Mouse (Mus musculus) limb, embryonic 11.5 days (tissue): Measurements from ENCODE around the gene Atp1b2. TPM values are rescaled to one million over a fixed set of nuclear protein-coding genes. Genes with fewer than 3 reads are reported as not detected.

Experiments
- ATAC-seq: fragments of 200-750 bp; cut with Nextera tagmentation; 2 replicates; pipeline ENCODE4 v1.8.0; 2017; ENCODE audit warnings: low read depth; ENCODE audit not compliant: insufficient number of reproducible peaks, low FRiP score, low TSS enrichment
- DNase-seq: peaks from one replicate; pipeline ENCODE4 v3.0.0-alpha.2; 2015; ENCODE audit warnings: low spot score
- H3K27ac ChIP-seq: fragments of 300-500 bp; sonication (generic); replicated peaks from 2 replicates; pipeline ENCODE4 v1.5.1; 2014; ENCODE audit warnings: low read depth, mild to moderate bottlenecking, low read length
- H3K27me3 ChIP-seq: fragments of 300-500 bp; sonication (generic); 2 replicates; pipeline ENCODE4 v1.6.1; 2014; ENCODE audit warnings: mild to moderate bottlenecking, low read length, mixed read lengths; ENCODE audit not compliant: control insufficient read depth, insufficient read depth
- H3K36me3 ChIP-seq: fragments of 300-500 bp; sonication (generic); 2 replicates; pipeline ENCODE4 v1.6.1; 2014; ENCODE audit warnings: mild to moderate bottlenecking, low read length, moderate library complexity, mixed read lengths; ENCODE audit not compliant: control insufficient read depth, insufficient read depth
- H3K4me1 ChIP-seq: fragments of 300-500 bp; sonication (generic); 2 replicates; pipeline ENCODE4 v1.6.1; 2014; ENCODE audit warnings: low read length, mixed read lengths; ENCODE audit not compliant: control insufficient read depth, insufficient read depth
- H3K4me2 ChIP-seq: fragments of 300-500 bp; sonication (generic); 2 replicates; pipeline ENCODE4 v1.6.1; 2014; ENCODE audit warnings: low read depth, mild to moderate bottlenecking, moderate library complexity; ENCODE audit not compliant: severe bottlenecking
- H3K4me3 ChIP-seq: fragments of 300-500 bp; sonication (generic); 2 replicates; pipeline ENCODE4 v1.5.1; 2014; ENCODE audit warnings: low read depth, low read length
- H3K9ac ChIP-seq: fragments of 300-500 bp; sonication (generic); 2 replicates; pipeline ENCODE4 v1.6.1; 2014; ENCODE audit warnings: mild to moderate bottlenecking, low read length
- H3K9me3 ChIP-seq: fragments of 300-500 bp; sonication (generic); 2 replicates; pipeline ENCODE4 v1.6.1; 2016; ENCODE audit warnings: low read length; ENCODE audit not compliant: control insufficient read depth
- WGBS: fragments of 180-500 bp; shearing (Covaris S2); extraction: QIAGEN DNeasy Blood & Tissue Kit; methylation state at CpG from one replicate; pipeline ENCODE4 v1.1.7; 2014; 5-methylcytosine and 5-hydroxymethylcytosine counted together
- polyA plus RNA-seq: library from polyadenylated mRNA; unstranded; fragments of >200 nt; fragmentation: Nextera tagmentation; extraction: Ambion mirVana; gene quantifications from 2 replicates; pipeline ENCODE4 v1.2.1, GENCODE M21; 2014

Atp1b2 gene
- 4.5 and 4.9 TPM in 2 replicates for polyA plus RNA-seq

GRCm38 (mm10) chr11:69605726-69606490 is at the start of gene Atp1b2:
TSS of gene Atp1b2 (minus strand) at chr11:69605942.
- no peaks in the 10 kb centered on the region for H3K36me3 ChIP-seq
- peak within 1 kb of the TSS; percentile 67 for H3K9ac ChIP-seq
- H3K9me3 ChIP-seq = no peaks in the 10 kb centered on the region
- peak within 1 kb of the TSS; percentile 99 for H3K4me2 ChIP-seq
- peaks cover 11% of the 10 kb centered on the region; the same call in 1 of the 2 replicates for H3K27me3 ChIP-seq
- DNase-seq = peak; percentile 75
- peak within 1 kb of the TSS; percentile 44 for H3K4me3 ChIP-seq
- ATAC-seq = peak; percentile 70
- WGBS = 2% methylated on average over 32 of the region's 32 CpGs
- H3K4me1 ChIP-seq = peaks cover 7% of the 10 kb centered on the region
- no peak within 1 kb of the TSS for H3K27ac ChIP-seq

DNA sequence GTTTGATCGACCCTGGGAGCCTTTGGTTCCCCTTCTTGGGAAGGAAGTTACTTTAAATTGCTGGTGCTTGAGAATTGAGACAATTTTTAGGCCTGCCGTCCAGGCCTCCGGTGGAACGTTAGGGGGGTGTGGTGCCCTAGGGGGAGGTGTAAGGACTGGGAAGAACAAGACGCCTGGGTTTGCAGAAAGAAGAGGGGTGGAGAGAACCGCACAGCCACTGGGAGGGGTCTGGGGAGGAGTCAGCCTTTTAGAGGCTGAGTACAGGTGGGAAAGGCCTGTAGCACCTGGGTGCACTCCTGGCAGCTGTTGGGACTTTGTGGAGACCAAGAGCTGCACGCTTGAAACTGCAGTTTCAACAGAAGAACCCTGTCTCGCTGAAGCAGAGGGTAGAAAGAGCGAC is 49.0 kb upstream of the Atp1b2 start:
- ATAC-seq (no peak), DNase-seq (no peak)
- Histone ChIP-seq H3K27me3 (no peaks in the 10 kb centered on the region), H3K9me3 (no peaks in the 10 kb centered on the region), H3K36me3 (peaks cover 48% of the 10 kb centered on the region), H3K4me1 (peaks cover 19% of the 10 kb centered on the region), H3K4me2 (no peak overlapping the region), H3K9ac (no peak overlapping the region), H3K4me3 (no peak overlapping the region), H3K27ac (peak overlapping the region; percentile 65)
- 35% methylated on average over 9 of the region's 9 CpGs for WGBS

GRCm38 (mm10) chr11:69653399-69653798 is 47.7 kb upstream of the Atp1b2 start:
- no peaks in the 10 kb centered on the region for H3K9me3 ChIP-seq
- peaks cover 50% of the 10 kb centered on the region for H3K36me3 ChIP-seq
- no peak for DNase-seq
- no peak overlapping the region for H3K27ac ChIP-seq
- no peaks in the 10 kb centered on the region for H3K27me3 ChIP-seq
- no peak overlapping the region for H3K9ac ChIP-seq
- ATAC-seq = no peak
- no peak overlapping the region for H3K4me2 ChIP-seq
- H3K4me1 ChIP-seq = peaks cover 19% of the 10 kb centered on the region
- no peak overlapping the region for H3K4me3 ChIP-seq
- WGBS = 77% methylated on average over 5 of the region's 5 CpGs

DNA sequence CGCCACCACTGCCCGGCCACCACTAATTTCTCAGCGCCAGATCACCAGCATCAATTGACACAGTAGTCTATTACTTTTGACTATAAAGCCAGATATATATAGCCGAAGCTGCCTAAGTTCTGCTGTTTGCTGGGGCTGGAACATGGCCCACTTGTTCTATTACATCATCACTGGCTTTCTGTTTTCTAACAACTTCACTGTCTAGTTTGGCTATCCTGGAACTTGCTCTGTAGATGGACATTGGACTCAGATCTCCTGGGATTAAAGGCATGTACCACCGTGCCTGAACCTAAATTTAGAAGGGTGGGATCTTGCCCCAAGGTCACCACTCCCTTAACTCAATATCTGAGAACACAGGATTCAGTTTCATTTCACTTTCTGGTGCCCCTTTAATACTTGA is 40.1 kb upstream of the Atp1b2 start:
- Histone ChIP-seq H3K4me2 (no peak overlapping the region), H3K4me3 (no peak overlapping the region), H3K27me3 (no peaks in the 10 kb centered on the region), H3K27ac (no peak overlapping the region), H3K36me3 (peaks cover 56% of the 10 kb centered on the region), H3K9ac (no peak overlapping the region), H3K9me3 (no peaks in the 10 kb centered on the region), H3K4me1 (no peaks in the 10 kb centered on the region)
- DNase-seq = no peak
- ATAC-seq = no peak
- WGBS = 97% methylated on average over 5 of the region's 5 CpGs

DNA sequence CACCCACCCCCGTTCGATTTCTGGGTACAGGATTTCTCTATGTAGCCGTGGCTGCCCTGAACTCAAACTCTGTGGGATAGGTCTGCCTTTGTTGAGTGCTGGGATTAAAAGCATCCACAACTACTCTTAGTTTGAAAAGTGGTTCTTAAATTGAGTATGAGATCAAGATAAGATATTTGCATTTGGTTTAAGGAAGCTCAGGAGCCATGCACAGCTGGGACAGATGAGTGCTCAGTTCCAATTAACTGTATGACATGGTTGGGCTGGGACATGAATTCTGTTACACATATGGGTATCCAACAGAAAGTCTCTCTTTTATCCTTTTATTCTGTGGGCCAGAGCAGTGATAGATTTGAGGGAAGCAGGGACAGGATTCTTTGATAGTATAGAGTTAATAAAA is 29.7 kb upstream of the Atp1b2 start:
- Histone ChIP-seq H3K4me1 (0 out of 2 replicates have a peak, but pooled peaks cover 2% of the 10 kb centered on the region), H3K9me3 (no peaks in the 10 kb centered on the region), H3K36me3 (peaks cover 4% of the 10 kb centered on the region; the same call in 1 of the 2 replicates), H3K27ac (no peak overlapping the region), H3K4me2 (no peak overlapping the region), H3K4me3 (no peak overlapping the region), H3K9ac (no peak overlapping the region), H3K27me3 (no peaks in the 10 kb centered on the region)
- DNase-seq (no peak), ATAC-seq (no peak)
- whole genome bisulfite sequencing = 93% methylated on average over 3 of the region's 3 CpGs

- under 1% methylated on average over 35 of the region's 50 CpGs for WGBS
- Histone ChIP-seq H3K4me2 (peak overlapping the region; percentile 67), H3K4me3 (peak overlapping the region; percentile 94), H3K9me3 (no peaks in the 10 kb centered on the region), H3K9ac (peak overlapping the region; percentile 86), H3K27me3 (no peaks in the 10 kb centered on the region), H3K36me3 (no peaks in the 10 kb centered on the region; the same call in 1 of the 2 replicates), H3K4me1 (0 out of 2 replicates have a peak, but pooled peaks cover 2% of the 10 kb centered on the region), H3K27ac (peak overlapping the region; percentile 92)
- DNase-seq (no peak), ATAC-seq (peak; percentile 48)
These were observed 27.6 kb upstream of the Atp1b2 start for GRCm38 (mm10) chr11:69633128-69633866.

DNA sequence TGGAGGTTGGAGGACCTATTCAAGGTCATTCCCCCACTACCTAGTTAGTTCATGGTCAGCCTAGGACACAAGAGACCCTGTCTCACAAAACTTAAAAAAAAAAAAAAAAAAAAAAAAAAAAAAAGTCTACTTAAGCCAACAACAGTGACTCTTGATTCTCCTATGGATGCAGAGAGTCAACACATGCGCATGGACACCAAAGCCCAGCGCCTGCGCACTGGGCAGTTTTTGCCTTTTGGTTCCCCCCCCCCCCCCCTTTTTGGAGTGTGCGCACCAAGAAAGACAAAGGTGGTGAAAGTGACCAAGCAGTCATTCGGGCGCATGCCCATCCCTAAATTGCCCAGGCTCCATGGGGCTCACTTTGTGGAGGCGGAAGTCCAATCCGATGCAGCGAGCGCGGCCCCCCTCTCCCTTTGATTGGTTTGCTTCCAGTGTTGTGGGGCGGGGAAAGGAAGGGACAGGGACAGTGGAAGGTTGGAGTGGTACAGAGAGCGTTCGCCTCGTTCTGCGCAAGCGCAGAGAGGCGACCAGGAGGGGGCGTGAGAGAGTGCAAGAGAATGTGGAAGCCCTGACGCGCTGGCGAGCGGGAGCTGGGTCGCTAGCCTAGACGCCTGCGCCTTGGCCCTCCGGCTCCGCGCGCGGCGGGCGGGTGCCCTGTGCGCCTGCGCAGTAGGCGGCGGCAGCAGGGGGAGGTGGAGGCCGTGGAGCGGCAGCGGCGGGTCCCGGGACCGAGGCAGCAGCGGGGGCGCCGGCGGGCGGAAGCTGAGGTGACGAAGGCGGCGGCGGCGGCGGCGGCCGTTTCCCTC is 26.7 kb upstream of the Atp1b2 start, which contains the start of gene Fxr2:
Gene Fxr2 (plus strand): TSS at position 707 of the 806 bp plus-strand sequence.
- H3K4me3 ChIP-seq = peak within 1 kb of the TSS; percentile 94
- DNase-seq (peak; percentile 100), ATAC-seq (peak; percentile 98)
- no peaks in the 10 kb centered on the region for H3K27me3 ChIP-seq
- H3K4me1 ChIP-seq = 0 out of 2 replicates have a peak, but pooled peaks cover 2% of the 10 kb centered on the region
- H3K9me3 ChIP-seq = no peaks in the 10 kb centered on the region
- H3K4me2 ChIP-seq = peak within 1 kb of the TSS; percentile 67
- H3K36me3 ChIP-seq = no peaks in the 10 kb centered on the region; the same call in 1 of the 2 replicates
- peak within 1 kb of the TSS; percentile 86 for H3K9ac ChIP-seq
- under 1% methylated on average over 40 of the region's 56 CpGs for WGBS
- peak within 1 kb of the TSS; percentile 92 for H3K27ac ChIP-seq

DNA sequence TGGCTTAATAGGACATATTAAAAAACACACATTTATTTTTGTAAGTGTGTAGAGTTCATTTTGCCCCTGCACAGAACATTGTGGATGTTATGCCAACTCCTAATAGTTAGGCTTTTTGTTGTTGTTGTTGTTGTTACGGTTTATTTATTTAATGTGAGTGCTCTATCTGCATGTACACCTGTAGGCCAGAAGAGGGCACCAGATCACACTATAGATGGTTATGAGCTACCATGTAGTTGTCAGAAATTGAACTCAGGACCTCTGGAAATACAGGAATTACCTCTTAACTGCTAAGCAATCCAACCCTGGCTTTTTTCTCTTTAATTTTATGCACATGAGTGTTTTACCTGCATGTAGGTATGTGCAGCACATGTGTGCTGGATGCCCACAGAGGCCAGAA is 24.1 kb upstream of the Atp1b2 start:
- H3K4me3 ChIP-seq = no peak overlapping the region
- H3K27ac ChIP-seq = no peak overlapping the region
- H3K36me3 ChIP-seq = no peaks in the 10 kb centered on the region
- WGBS = 69% methylated on average over 1 of the region's 1 CpGs
- no peak overlapping the region for H3K4me2 ChIP-seq
- H3K9ac ChIP-seq = no peak overlapping the region
- H3K4me1 ChIP-seq = no peaks in the 10 kb centered on the region
- DNase-seq (no peak), ATAC-seq (no peak)
- H3K9me3 ChIP-seq = no peaks in the 10 kb centered on the region
- H3K27me3 ChIP-seq = no peaks in the 10 kb centered on the region
